Mouse (Mus musculus) heart, embryonic 13.5 days (tissue): ENCODE results near the gene Aspdh. TPM values are rescaled to one million over a fixed set of nuclear protein-coding genes. Genes with fewer than 3 reads are reported as not detected.

ENCODE experiments used
- microRNA-seq: library from miRNA; unstranded; fragments of <30 nt; microRNA quantifications from one replicate; pipeline ENCODE4, GENCODE M21; 2016
- polyA plus RNA-seq: library from polyadenylated mRNA; unstranded; fragments of >200 nt; fragmentation: Nextera tagmentation; extraction: Ambion mirVana; gene quantifications from 2 replicates; pipeline ENCODE4 v1.2.1, GENCODE M21; 2015

Aspdh gene
- polyA plus RNA-seq, 1 experiment from 2014 or later = 0.70 TPM

Small RNAs within 50 kb of the gene (microRNA-seq; reads per million reads assigned to microRNA genes)
- gene Mir7052 = 0.61 reads per million

Other genes starting within 250 kb of the Aspdh start
- gene Klk1b5, start 249.4 kb upstream of the Aspdh start, polyA plus RNA-seq = not detected in 2 replicates
- not detected in 2 replicates for gene Klk1, start 240.0 kb upstream of the Aspdh start, polyA plus RNA-seq
- gene Gm36864, start 229.2 kb upstream of the Aspdh start, polyA plus RNA-seq = 0.09 TPM in 1 of 2 replicates, not detected in the other
- gene 1700028J19Rik, start 218.7 kb upstream of the Aspdh start, polyA plus RNA-seq = 0.79 and 0.93 TPM in 2 replicates
- gene 2410002F23Rik, start 218.7 kb upstream of the Aspdh start, polyA plus RNA-seq = 85.1 and 87.1 TPM in 2 replicates
- gene Acp4, start 208.0 kb upstream of the Aspdh start, polyA plus RNA-seq = not detected in 2 replicates
- gene Gm15517, start 203.9 kb upstream of the Aspdh start, polyA plus RNA-seq = not detected in 2 replicates
- 0.67 and 0.71 TPM in 2 replicates for gene Clec11a, start 158.5 kb upstream of the Aspdh start, polyA plus RNA-seq
- gene Shank1, start 155.1 kb upstream of the Aspdh start, polyA plus RNA-seq = 0.62 and 0.80 TPM in 2 replicates
- gene Syt3, start 81.3 kb upstream of the Aspdh start, polyA plus RNA-seq = 0.53 and 0.62 TPM in 2 replicates
- gene 1700008O03Rik, start 79.6 kb upstream of the Aspdh start, polyA plus RNA-seq = 0.35 and 0.45 TPM in 2 replicates
- 1.6 and 1.7 TPM in 2 replicates for gene Lrrc4b, start 36.4 kb upstream of the Aspdh start, polyA plus RNA-seq
- gene Josd2, start 2.6 kb downstream of the Aspdh start, polyA plus RNA-seq = 138 and 158 TPM in 2 replicates
- 88.2 and 93.2 TPM in 2 replicates for gene Emc10, start 31.1 kb downstream of the Aspdh start, polyA plus RNA-seq
- 8.5 and 9.1 TPM in 2 replicates for gene Fam71e1, start 31.2 kb downstream of the Aspdh start, polyA plus RNA-seq
- gene Mybpc2, start 59.3 kb downstream of the Aspdh start, polyA plus RNA-seq = 2.2 and 2.4 TPM in 2 replicates
- 0.05 and 0.13 TPM in 2 replicates for gene Spib, start 66.7 kb downstream of the Aspdh start, polyA plus RNA-seq
- gene Pold1, start 83.5 kb downstream of the Aspdh start, polyA plus RNA-seq = 56.1 and 58.7 TPM in 2 replicates
- 53.5 and 58.3 TPM in 2 replicates for gene Nr1h2, start 88.6 kb downstream of the Aspdh start, polyA plus RNA-seq
- gene Napsa, start 107.0 kb downstream of the Aspdh start, polyA plus RNA-seq = 0.39 and 0.43 TPM in 2 replicates
- 0.05 and 0.17 TPM in 2 replicates for gene Kcnc3, start 125.3 kb downstream of the Aspdh start, polyA plus RNA-seq
- 0.59 and 0.99 TPM in 2 replicates for gene Myh14, start 205.5 kb downstream of the Aspdh start, polyA plus RNA-seq
- gene Izumo2, start 243.4 kb downstream of the Aspdh start, polyA plus RNA-seq = not detected in 2 replicates